Mouse (Mus musculus) embryo, embryonic 10 days (tissue): ENCODE measurements around the gene Adam4.
"Not testable (repeated sequence)": the region's sequence is repeated elsewhere in the genome, so short reads cannot be mapped to it uniquely, and the experiment has no call there.

Experiments used
- DNase-seq: peaks from one replicate; pipeline ENCODE4 v3.0.0-alpha.2; 2015; ENCODE audit warnings: low spot score

Adam4 gene

GRCm38 (mm10) chr12:81421846-81422245 is at the start of gene Adam4:
Adam4 (minus strand) TSS chr12:81421946.
- no peak for DNase-seq

- not testable (repeated sequence) for DNase-seq
Measured at GRCm38 (mm10) chr12:81459051-81459450, 37.3 kb upstream of the Adam4 start.

GRCm38 (mm10) chr12:81438985-81439384 is 17.2 kb upstream of the Adam4 start:
- not testable (repeated sequence) for DNase-seq

GRCm38 (mm10) chr12:81434778-81435177 is 13.0 kb upstream of the Adam4 start:
- DNase-seq: not testable (repeated sequence)

GRCm38 (mm10) chr12:81413211-81413610 is 8.5 kb downstream of the Adam4 start:
- DNase-seq: no peak

GRCm38 (mm10) chr12:81408966-81409365 is 12.8 kb downstream of the Adam4 start:
- DNase-seq: no peak

GRCm38 (mm10) chr12:81402187-81402586 is 19.6 kb downstream of the Adam4 start:
- DNase-seq: peak; percentile 85

GRCm38 (mm10) chr12:81379364-81379763 is 42.4 kb downstream of the Adam4 start, which contains the start of gene Gm4787:
Gm4787 (minus strand) TSS chr12:81379464.
- DNase-seq: not testable (repeated sequence)
